Mouse (Mus musculus) neural tube, embryonic 13.5 days (tissue): ENCODE results near the gene Oxgr1. TPM values are rescaled to one million over a fixed set of nuclear protein-coding genes. Genes with fewer than 3 reads are reported as not detected.
A peak's percentile ranks its signal among the peaks of the same experiment; 100 is the strongest.

Experiments
- ATAC-seq: fragments of 200-750 bp; cut with Nextera tagmentation; 2 replicates; pipeline ENCODE4 v1.8.0; 2017; ENCODE audit warnings: low read depth, mild to moderate bottlenecking, moderate TSS enrichment, moderate library complexity
- H3K27ac ChIP-seq: fragments of 300-500 bp; sonication (generic); replicated peaks from 2 replicates; pipeline ENCODE4 v1.5.1; 2015; ENCODE audit warnings: moderate library complexity, mild to moderate bottlenecking, inconsistent platforms
- H3K27me3 ChIP-seq: fragments of 300-500 bp; sonication (generic); 2 replicates; pipeline ENCODE4 v1.6.1; 2015; ENCODE audit warnings: mild to moderate bottlenecking, inconsistent platforms
- H3K36me3 ChIP-seq: fragments of 300-500 bp; sonication (generic); 2 replicates; pipeline ENCODE4 v1.6.1; 2015; ENCODE audit warnings: mild to moderate bottlenecking, inconsistent platforms
- H3K4me1 ChIP-seq: fragments of 300-500 bp; sonication (generic); replicated peaks from 2 replicates; pipeline ENCODE4 v1.6.1; 2015; ENCODE audit warnings: inconsistent platforms
- H3K4me2 ChIP-seq: fragments of 300-500 bp; sonication (generic); 2 replicates; pipeline ENCODE4 v1.6.1; 2015; ENCODE audit warnings: inconsistent platforms, mild to moderate bottlenecking, moderate library complexity
- H3K4me3 ChIP-seq: fragments of 300-500 bp; sonication (generic); 2 replicates; pipeline ENCODE4 v1.5.1; 2015; ENCODE audit warnings: mild to moderate bottlenecking, inconsistent platforms
- H3K9ac ChIP-seq: fragments of 300-500 bp; sonication (generic); 2 replicates; pipeline ENCODE4 v1.6.1; 2015; ENCODE audit warnings: moderate library complexity, mild to moderate bottlenecking, inconsistent platforms
- H3K9me3 ChIP-seq: fragments of 300-500 bp; sonication (generic); 2 replicates; pipeline ENCODE4 v1.6.1; 2016; ENCODE audit warnings: inconsistent platforms
- WGBS: fragments of 180-500 bp; shearing (Covaris S2); methylation state at CpG from one replicate; pipeline ENCODE4 v1.1.7; 2015; 5-methylcytosine and 5-hydroxymethylcytosine counted together
- polyA plus RNA-seq: library from polyadenylated mRNA; unstranded; fragments of >200 nt; fragmentation: Nextera tagmentation; extraction: Ambion mirVana; gene quantifications from 2 replicates; pipeline ENCODE4 v1.2.1, GENCODE M21; 2015

Oxgr1 gene
- not detected in 2 replicates for polyA plus RNA-seq

DNA sequence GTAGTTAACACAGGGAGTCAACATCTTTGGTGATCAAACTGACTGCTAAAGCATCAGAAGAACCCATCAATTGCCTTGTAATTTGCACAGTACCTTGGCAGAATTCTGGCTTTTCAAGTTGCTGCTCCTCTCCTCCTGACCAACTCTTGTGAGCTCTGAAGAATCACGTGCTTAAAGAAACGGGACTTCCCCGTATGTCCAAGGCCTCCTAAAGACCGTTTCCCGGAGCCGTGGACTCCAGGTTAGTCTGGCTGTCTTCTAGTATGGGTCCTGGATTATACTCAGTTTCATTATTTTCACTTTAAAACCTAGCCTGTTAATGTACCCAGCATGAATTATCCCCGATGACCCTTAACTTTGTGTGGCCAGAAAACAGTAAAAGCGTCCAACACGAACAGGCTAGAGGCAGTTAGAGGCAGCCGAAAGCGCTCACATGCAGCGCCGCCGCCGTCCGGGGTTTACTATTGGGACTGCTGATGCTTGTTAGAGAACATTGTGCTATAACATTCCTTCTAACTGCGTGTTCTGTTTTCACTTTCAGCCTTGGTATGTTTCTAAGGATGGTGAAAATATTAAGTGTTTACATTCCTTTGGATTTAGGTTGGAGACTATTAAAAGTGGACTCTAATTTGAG lies at the start of gene Oxgr1:
Gene Oxgr1, minus strand, starts transcription at position 249 of the 634 bp plus-strand sequence.
- no peaks in the 10 kb centered on the region for H3K9me3 ChIP-seq
- H3K9ac ChIP-seq = no peak within 1 kb of the TSS
- no peaks in the 10 kb centered on the region for H3K27me3 ChIP-seq
- no peak within 1 kb of the TSS for H3K27ac ChIP-seq
- WGBS = 91% methylated on average over 17 of the region's 17 CpGs
- H3K4me3 ChIP-seq = no peak within 1 kb of the TSS
- no peaks in the 10 kb centered on the region for H3K36me3 ChIP-seq
- no peak within 1 kb of the TSS for H3K4me2 ChIP-seq
- H3K4me1 ChIP-seq = no peaks in the 10 kb centered on the region
- ATAC-seq = no peak

DNA sequence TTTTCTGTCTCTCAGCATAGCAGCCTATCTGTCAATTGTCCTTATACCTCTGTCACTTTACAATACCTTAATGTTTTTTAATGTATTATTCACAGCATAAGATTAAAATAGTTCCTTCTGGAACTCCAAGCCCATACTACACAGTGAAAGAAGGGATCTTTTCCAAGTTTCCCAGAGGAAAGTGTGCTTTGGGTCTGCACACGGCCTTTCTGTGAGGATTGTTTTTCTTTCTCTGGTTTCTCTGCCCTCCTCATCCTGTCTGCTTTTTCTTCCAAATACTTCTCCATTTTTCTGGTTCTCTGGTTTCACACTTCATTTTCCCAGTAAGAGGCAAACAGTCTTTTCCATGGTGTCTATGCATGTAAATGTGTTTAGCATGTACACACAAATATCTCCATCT lies 48.2 kb upstream of the Oxgr1 start:
- ATAC-seq = no peak
- peaks cover 8% of the 10 kb centered on the region; the same call in 1 of the 2 replicates for H3K4me1 ChIP-seq
- H3K9ac ChIP-seq = no peak overlapping the region
- H3K27me3 ChIP-seq = no peaks in the 10 kb centered on the region
- no peak overlapping the region for H3K27ac ChIP-seq
- H3K36me3 ChIP-seq = no peaks in the 10 kb centered on the region
- H3K4me3 ChIP-seq = no peak overlapping the region
- no peak overlapping the region for H3K4me2 ChIP-seq
- no peaks in the 10 kb centered on the region for H3K9me3 ChIP-seq
- WGBS = 75% methylated on average over 1 of the region's 1 CpGs

GRCm38 (mm10) chr14:120089649-120090360 lies 47.6 kb upstream of the Oxgr1 start:
- H3K27me3 ChIP-seq = no peaks in the 10 kb centered on the region

DNA sequence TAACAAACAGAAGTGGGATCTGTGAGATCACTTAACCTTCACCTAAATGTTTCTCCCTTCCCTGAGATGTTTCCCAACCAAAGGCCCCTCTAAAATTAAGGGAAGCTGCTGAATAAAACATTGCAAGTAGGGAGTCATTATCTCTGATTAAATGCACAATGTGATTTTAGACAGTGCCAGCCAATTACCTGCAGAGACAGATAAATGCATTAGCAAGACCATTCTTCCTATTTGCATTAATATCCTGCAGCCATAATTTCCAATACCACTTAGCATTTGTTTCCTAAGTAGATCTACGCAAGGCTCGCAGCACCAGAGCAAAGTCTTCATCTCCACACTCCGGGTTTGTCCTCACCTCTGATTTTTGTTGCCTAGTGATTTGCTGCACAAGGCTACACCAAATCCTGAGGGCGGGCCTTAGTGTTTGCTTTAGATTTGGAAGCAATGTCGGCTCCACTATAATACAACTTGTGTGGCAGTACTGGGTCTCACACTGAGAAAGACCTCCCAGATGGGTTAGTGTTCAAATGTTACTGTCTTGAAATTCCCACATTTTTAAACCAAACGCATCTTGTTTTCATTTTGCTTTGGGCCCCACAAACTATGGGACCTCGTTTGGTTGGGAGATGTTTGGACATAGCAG lies 46.9 kb upstream of the Oxgr1 start:
- Histone ChIP-seq H3K4me3 (no peak overlapping the region), H3K9ac (no peak overlapping the region), H3K27ac (0 out of 2 replicates have a peak overlapping the region, but pooled peaks have one; percentile 0), H3K4me2 (no peak overlapping the region), H3K36me3 (no peaks in the 10 kb centered on the region), H3K4me1 (peaks cover 8% of the 10 kb centered on the region; the same call in 1 of the 2 replicates), H3K27me3 (no peaks in the 10 kb centered on the region), H3K9me3 (no peaks in the 10 kb centered on the region)
- ATAC-seq = no peak
- 75% methylated on average over 7 of the region's 7 CpGs for WGBS

More at GRCm38 (mm10) chr14:120089649-120090360, 47.6 kb upstream of the Oxgr1 start:
- Histone ChIP-seq H3K9me3 (no peaks in the 10 kb centered on the region), H3K36me3 (no peaks in the 10 kb centered on the region), H3K9ac (no peak overlapping the region), H3K4me3 (no peak overlapping the region), H3K4me1 (peaks cover 8% of the 10 kb centered on the region; the same call in 1 of the 2 replicates), H3K4me2 (no peak overlapping the region), H3K27ac (no peak overlapping the region)
- no peak for ATAC-seq
- 69% methylated on average over 14 of the region's 14 CpGs for WGBS

DNA sequence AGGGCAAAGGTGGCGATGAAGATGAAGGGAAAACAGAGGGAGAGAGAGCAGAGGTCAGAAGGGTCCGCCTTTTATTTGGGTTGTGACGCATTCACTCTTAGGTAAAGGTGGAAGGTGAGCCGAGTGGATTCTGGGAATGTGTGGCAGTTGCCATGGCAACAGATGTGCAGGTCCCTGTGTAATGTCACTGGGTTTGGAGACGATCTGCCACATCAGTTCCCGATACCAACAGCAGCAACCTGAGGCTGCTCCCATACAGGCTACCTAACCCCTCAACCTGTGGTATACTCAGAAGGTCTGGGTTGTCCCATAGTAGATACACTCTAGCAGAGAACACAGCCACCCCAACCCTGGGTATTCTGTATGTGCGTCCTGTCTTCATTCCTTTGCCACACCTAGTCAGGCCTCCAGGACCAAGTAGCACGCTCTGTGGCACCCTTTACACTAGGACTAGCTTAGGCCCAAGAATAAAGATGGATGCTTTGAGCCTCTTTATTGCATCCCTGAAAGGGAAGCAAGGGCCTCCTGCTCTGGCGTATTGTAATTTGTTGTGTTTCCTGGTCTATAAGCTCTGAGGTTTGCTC lies 41.9 kb upstream of the Oxgr1 start:
- no peak for ATAC-seq
- Histone ChIP-seq H3K36me3 (no peaks in the 10 kb centered on the region), H3K9ac (no peak overlapping the region), H3K4me3 (no peak overlapping the region), H3K4me1 (peaks cover 4% of the 10 kb centered on the region; the same call in 1 of the 2 replicates), H3K9me3 (no peaks in the 10 kb centered on the region), H3K27ac (no peak overlapping the region), H3K27me3 (no peaks in the 10 kb centered on the region), H3K4me2 (no peak overlapping the region)
- WGBS = 83% methylated on average over 9 of the region's 9 CpGs

DNA sequence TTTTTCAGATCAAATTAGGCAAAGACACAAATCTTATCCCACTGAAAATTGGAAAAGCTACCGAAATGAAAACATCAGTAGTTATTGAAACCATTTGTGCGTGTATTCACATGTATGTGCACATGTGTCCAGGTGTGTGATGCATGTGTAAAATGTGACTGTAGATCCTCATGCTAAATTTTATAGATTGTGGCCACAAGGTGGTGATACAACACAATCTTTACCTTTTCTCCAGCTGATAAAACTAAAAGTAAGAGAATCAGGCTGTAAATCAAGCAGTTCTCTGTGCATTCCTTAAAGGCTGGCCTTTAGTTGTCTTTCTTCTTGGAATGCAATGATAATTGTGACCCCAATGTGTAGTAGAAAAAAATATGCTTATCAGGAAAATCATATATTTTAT lies 34.0 kb upstream of the Oxgr1 start:
- no peak overlapping the region for H3K4me3 ChIP-seq
- ATAC-seq = no peak
- WGBS = 74% methylated on average over 2 of the region's 2 CpGs

GRCm38 (mm10) chr14:120075746-120076145 lies 33.5 kb upstream of the Oxgr1 start:
- H3K9ac ChIP-seq = no peak overlapping the region
- no peak overlapping the region for H3K4me3 ChIP-seq
- H3K4me2 ChIP-seq = no peak overlapping the region
- H3K4me1 ChIP-seq = no peaks in the 10 kb centered on the region
- H3K9me3 ChIP-seq = no peaks in the 10 kb centered on the region
- no peaks in the 10 kb centered on the region for H3K36me3 ChIP-seq
- H3K27ac ChIP-seq = no peak overlapping the region
- 86% methylated on average over 5 of the region's 5 CpGs for WGBS
- no peak for ATAC-seq
- no peaks in the 10 kb centered on the region for H3K27me3 ChIP-seq

More for the DNA sequence above, 34.0 kb upstream of the Oxgr1 start:
- no peaks in the 10 kb centered on the region for H3K36me3 ChIP-seq
- no peaks in the 10 kb centered on the region for H3K27me3 ChIP-seq
- no peak overlapping the region for H3K27ac ChIP-seq
- no peak overlapping the region for H3K9ac ChIP-seq
- no peak overlapping the region for H3K4me2 ChIP-seq
- H3K4me1 ChIP-seq = no peaks in the 10 kb centered on the region
- no peaks in the 10 kb centered on the region for H3K9me3 ChIP-seq

DNA sequence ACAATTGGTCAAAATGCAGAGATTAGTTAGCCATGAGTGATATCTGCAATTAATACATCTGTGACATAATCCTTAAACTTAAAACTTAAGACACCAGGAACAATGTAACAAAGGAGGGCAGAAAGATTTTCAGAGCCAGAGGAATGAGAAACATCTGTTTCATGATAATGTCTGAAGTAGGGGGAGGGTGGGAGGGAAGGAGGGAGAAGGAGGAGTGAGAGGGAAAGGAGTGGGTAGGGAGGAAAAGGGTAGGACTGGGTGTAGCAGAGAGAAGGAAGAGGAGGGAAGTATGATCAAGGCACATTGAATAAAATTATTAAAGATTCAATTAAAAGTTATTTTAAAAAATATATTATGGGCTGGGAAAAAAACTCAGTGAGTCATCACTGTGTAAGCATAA lies 32.0 kb upstream of the Oxgr1 start:
- no peaks in the 10 kb centered on the region for H3K36me3 ChIP-seq
- H3K27me3 ChIP-seq = no peaks in the 10 kb centered on the region
- no peak overlapping the region for H3K9ac ChIP-seq
- H3K4me2 ChIP-seq = no peak overlapping the region
- H3K27ac ChIP-seq = no peak overlapping the region
- H3K4me3 ChIP-seq = no peak overlapping the region
- H3K4me1 ChIP-seq = no peaks in the 10 kb centered on the region
- no peaks in the 10 kb centered on the region for H3K9me3 ChIP-seq
- no peak for ATAC-seq

- no peaks in the 10 kb centered on the region for H3K36me3 ChIP-seq
- no peak overlapping the region for H3K9ac ChIP-seq
- H3K4me3 ChIP-seq = no peak overlapping the region
- no peaks in the 10 kb centered on the region for H3K4me1 ChIP-seq
- no peak for ATAC-seq
- no peaks in the 10 kb centered on the region for H3K27me3 ChIP-seq
- 66% methylated on average over 9 of the region's 9 CpGs for WGBS
- H3K9me3 ChIP-seq = no peaks in the 10 kb centered on the region
- H3K27ac ChIP-seq = no peak overlapping the region
- no peak overlapping the region for H3K4me2 ChIP-seq
These were observed 18.9 kb upstream of the Oxgr1 start for GRCm38 (mm10) chr14:120061096-120061495.

DNA sequence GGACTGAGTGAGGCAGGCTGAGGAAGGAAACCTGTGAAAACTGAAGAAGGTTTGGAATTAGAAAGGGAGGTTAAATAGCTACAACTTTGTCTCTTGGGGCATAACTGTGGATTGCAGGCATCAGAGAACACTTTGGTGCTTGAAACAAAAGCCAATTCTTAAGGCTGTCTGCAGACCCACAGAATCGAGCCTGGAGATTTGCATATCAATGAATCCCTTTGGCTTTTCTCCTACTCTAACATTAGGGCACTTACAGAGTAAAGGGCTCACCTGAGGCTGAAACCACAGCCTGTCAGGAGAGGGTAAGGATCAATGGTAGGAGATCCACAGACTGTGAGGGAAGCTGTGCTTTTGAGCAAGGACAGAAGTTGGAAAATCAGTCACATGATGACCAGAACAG lies 8.8 kb downstream of the Oxgr1 start:
- Histone ChIP-seq H3K4me2 (no peak overlapping the region), H3K4me3 (no peak overlapping the region), H3K4me1 (no peaks in the 10 kb centered on the region), H3K27ac (no peak overlapping the region), H3K36me3 (no peaks in the 10 kb centered on the region), H3K9ac (no peak overlapping the region), H3K27me3 (no peaks in the 10 kb centered on the region), H3K9me3 (no peaks in the 10 kb centered on the region)
- 3% methylated on average over 1 of the region's 1 CpGs for WGBS
- ATAC-seq = no peak

DNA sequence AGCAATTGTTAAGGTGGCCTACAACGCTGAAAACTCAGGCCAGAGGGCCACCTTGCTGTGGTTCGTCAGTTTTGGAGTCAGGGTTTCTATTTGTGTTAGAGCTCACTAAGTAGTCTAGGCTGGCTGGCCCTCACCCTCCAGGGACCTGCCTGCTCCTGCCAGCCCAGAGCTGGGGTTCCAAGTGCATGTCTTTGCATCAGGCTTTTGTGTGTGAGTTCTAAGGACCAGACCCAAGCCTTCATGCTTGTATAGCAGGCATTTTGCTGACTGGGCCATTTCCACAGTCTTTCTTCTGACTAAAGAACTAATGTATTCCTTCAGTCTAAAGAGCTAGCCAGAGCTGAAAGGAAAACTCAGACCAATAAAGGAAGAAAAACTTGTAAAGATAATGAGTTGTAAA lies 22.3 kb downstream of the Oxgr1 start:
- no peak overlapping the region for H3K4me3 ChIP-seq
- no peak overlapping the region for H3K4me2 ChIP-seq
- WGBS = 85% methylated on average over 2 of the region's 2 CpGs
- H3K9me3 ChIP-seq = no peaks in the 10 kb centered on the region
- H3K27ac ChIP-seq = no peak overlapping the region
- ATAC-seq = no peak
- H3K27me3 ChIP-seq = no peaks in the 10 kb centered on the region
- H3K36me3 ChIP-seq = no peaks in the 10 kb centered on the region
- no peak overlapping the region for H3K9ac ChIP-seq
- no peaks in the 10 kb centered on the region for H3K4me1 ChIP-seq
